Mouse (Mus musculus) ovary, postnatal 36 days (tissue): ENCODE data around the gene Gm14180.
"Not testable (repeated sequence)": the region's sequence is repeated elsewhere in the genome, so short reads cannot be mapped to it uniquely, and the experiment has no call there.

Source experiments
- DNase-seq: peaks from one replicate; pipeline ENCODE4 v3.0.0; 2022; ENCODE audit warnings: low spot score, mixed read lengths

Gm14180 gene

GRCm38 (mm10) chr11:99734190-99734589, at the start of gene Gm14180:
Gm14180 (minus strand) TSS chr11:99734290.
- DNase-seq, result no peak

GRCm38 (mm10) chr11:99780604-99781003, 46.5 kb upstream of the Gm14180 start, which contains the start of gene Krtap4-8:
Krtap4-8 (minus strand) TSS chr11:99780704.
- DNase-seq, result no peak

GRCm38 (mm10) chr11:99778401-99778800, 44.3 kb upstream of the Gm14180 start:
- DNase-seq, result no peak

GRCm38 (mm10) chr11:99772813-99773212, 38.7 kb upstream of the Gm14180 start, which contains the start of gene Gm11595:
Gm11595 (minus strand) TSS chr11:99772913.
- not testable (repeated sequence) for DNase-seq

GRCm38 (mm10) chr11:99768410-99768809, 34.3 kb upstream of the Gm14180 start:
- no peak for DNase-seq

GRCm38 (mm10) chr11:99758877-99759276, 24.8 kb upstream of the Gm14180 start:
- DNase-seq, result no peak

GRCm38 (mm10) chr11:99743985-99744384, 9.9 kb upstream of the Gm14180 start:
- DNase-seq, result no peak

GRCm38 (mm10) chr11:99724061-99724460, 10.0 kb downstream of the Gm14180 start:
- no peak for DNase-seq

- no peak for DNase-seq
Measured at GRCm38 (mm10) chr11:99718759-99719158, 15.3 kb downstream of the Gm14180 start.

GRCm38 (mm10) chr11:99690463-99690862, 43.6 kb downstream of the Gm14180 start, which contains the start of gene Gm14190:
Gm14190 (minus strand) TSS chr11:99690740.
- DNase-seq, result no peak

GRCm38 (mm10) chr11:99685235-99685634, 48.9 kb downstream of the Gm14180 start:
- DNase-seq, result not testable (repeated sequence)
